Mouse (Mus musculus): ENCODE results near the gene Cdpf1.

DNA sequence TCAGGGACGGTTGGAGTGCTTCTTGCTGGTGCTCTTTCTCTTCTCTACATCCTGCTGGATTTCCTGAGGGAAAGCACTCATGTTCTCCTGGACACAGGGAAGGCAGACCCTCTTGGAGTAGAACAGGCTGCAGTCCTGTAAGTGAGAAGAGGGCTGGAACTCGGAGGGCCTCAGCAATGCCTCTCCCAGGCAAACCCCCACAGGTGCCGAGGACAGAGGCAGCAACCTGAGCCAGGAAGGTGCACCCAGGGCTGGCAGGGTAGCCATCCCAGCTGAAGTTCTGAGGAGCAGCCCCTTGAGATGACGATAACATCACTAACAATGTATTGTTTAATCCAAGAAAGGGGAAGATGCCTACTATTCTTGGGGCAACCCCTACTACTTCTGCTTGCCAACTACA lies 4.1 kb downstream of the Cdpf1 start:
- TF ChIP-seq CTCF (IDR thresholded peaks at IDR 0.05; ENCODE audit: control insufficient read depth, insufficient read depth, insufficient read length) (no peak), USF1 (IDR thresholded peaks at IDR 0.05; ENCODE audit: low read depth) (no peak)

All from C2C12 (cell line).